Mouse (Mus musculus) bone marrow, adult 2 months (tissue): ENCODE measurements around the gene Eno3.

Experiments used
- CTCF ChIP-seq: fragments of 200-500 bp; IDR thresholded peaks from 2 replicates; pipeline ENCODE4 v1.5.1; 2011; ENCODE audit warnings: low read length, control low read depth; ENCODE audit not compliant: control insufficient read depth, insufficient read depth
- POLR2A ChIP-seq: fragments of 200-500 bp; IDR thresholded peaks from 2 replicates; pipeline ENCODE4 v1.6.1; 2011; ENCODE audit warnings: low read depth, mild to moderate bottlenecking, control low read depth, low read length, borderline replicate concordance; ENCODE audit not compliant: control insufficient read depth

DNA sequence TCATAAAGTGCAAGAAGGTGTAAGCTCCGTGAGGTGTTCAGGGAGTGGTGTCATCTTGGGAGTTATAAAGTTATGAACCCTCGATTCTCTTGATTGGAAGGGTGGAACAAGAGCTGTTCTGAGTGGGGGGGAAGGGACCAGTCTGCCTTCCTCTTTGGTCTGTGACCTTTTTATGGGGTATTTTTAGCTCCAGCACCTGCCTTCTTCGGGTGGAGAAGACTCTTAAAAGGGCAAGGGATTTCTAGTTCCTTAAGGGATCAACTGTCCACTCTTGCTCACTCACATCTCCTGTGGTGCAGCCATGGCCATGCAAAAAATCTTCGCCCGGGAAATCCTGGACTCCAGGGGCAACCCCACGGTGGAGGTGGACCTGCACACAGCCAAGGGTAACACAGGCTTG lies 571 bp downstream of the Eno3 start:
- TF ChIP-seq CTCF = no peak
- no peak for TF ChIP-seq POLR2A
